Mouse (Mus musculus) right cerebral cortex, postnatal 25 days (tissue): ENCODE data around the gene Pnkd.
"Not testable (repeated sequence)": the region's sequence is repeated elsewhere in the genome, so short reads cannot be mapped to it uniquely, and the experiment has no call there.

Experiments
- DNase-seq: peaks from one replicate; pipeline ENCODE4 v3.0.0; 2022

The Pnkd gene

GRCm38 (mm10) chr1:74391844-74392441 is 107.2 kb downstream of the Pnkd start:
- DNase-seq: peak; percentile 45

- DNase-seq: no peak
Observed at GRCm38 (mm10) chr1:74392446-74392994, 107.8 kb downstream of the Pnkd start.

- DNase-seq: no peak
Observed at GRCm38 (mm10) chr1:74393010-74393409, 108.3 kb downstream of the Pnkd start.

GRCm38 (mm10) chr1:74393697-74394096 is 109.0 kb downstream of the Pnkd start:
- DNase-seq: no peak

- no peak for DNase-seq
Observed at GRCm38 (mm10) chr1:74394311-74394710, 109.6 kb downstream of the Pnkd start.

- no peak for DNase-seq
Observed at GRCm38 (mm10) chr1:74394858-74395257, 110.1 kb downstream of the Pnkd start.

GRCm38 (mm10) chr1:74395290-74395689 is 110.6 kb downstream of the Pnkd start:
- DNase-seq: no peak

- DNase-seq: not testable (repeated sequence)
Observed at GRCm38 (mm10) chr1:74396456-74397222, 111.9 kb downstream of the Pnkd start.

GRCm38 (mm10) chr1:74397268-74397918 is 112.7 kb downstream of the Pnkd start:
- DNase-seq: peak; percentile 89

GRCm38 (mm10) chr1:74397919-74398451 is 113.3 kb downstream of the Pnkd start:
- DNase-seq: peak; percentile 35

GRCm38 (mm10) chr1:74400531-74400930 is 115.8 kb downstream of the Pnkd start:
- DNase-seq: no peak

GRCm38 (mm10) chr1:74401015-74401702 is 116.4 kb downstream of the Pnkd start:
- no peak for DNase-seq
